Mouse (Mus musculus): ENCODE measurements around the gene Gm15097. TPM values are rescaled to one million over a fixed set of nuclear protein-coding genes. Genes with fewer than 3 reads are reported as not detected.
"Not testable (repeated sequence)": the region's sequence is repeated elsewhere in the genome, so short reads cannot be mapped to it uniquely, and the experiment has no call there.

Gm15097 gene
- not detected in 2 replicates for polyA plus RNA-seq (2016; fragmentation: Nextera tagmentation; extraction: Ambion mirVana)

DNA sequence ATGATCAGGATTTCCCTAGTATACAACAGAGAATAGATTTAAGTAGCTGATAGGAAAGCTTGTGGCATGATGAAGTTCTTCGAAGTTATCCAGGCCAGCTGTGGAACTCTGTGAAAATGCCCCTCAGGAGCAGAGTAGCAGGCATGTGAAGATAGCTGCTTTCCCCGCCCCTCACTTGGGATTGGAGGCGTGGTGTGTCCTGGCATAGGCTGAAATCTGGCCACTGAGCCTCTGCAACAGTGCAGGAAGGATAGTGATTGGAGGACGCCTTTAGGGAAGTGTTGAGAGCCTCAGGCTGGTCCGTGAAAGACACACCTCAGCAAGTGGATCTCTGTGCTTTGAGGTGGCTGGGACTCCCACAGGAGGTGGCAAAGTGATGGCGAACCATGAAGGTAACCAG, at the start of gene Gm15097:
Gm15097 (plus strand) TSS at position 301 of the 400 bp plus-strand sequence.
- H3K27ac ChIP-seq; H3K36me3 ChIP-seq; DNase-seq (ENCODE audit: low spot score); H3K9me3 ChIP-seq; H3K27me3 ChIP-seq (ENCODE audit: insufficient read depth, poor library complexity, severe bottlenecking); H3K4me1 ChIP-seq (replicated peaks); H3K4me3 ChIP-seq: not testable (repeated sequence)
- no CpG with 5 or more reads among the region's 6 CpGs for WGBS

DNA sequence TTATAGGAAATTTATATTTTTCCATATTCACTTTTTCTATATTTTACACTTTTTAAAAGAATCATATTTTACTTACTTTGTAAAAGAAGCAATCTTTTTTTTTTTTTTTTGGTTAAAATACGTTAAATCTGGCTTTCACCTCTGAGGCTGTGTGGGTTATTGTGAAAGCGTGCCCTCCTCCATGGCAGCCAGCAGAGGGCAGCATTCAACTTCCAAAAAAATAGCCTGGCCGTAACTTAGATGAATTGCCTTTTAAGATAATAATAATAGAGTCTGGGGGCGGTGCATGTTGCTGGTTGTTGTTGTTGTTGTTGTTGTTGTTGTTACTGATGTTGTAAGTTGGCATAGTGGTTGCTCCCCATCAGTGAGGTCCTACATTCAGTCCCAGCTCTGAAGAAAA, 21.4 kb upstream of the Gm15097 start:
- H3K4me3 ChIP-seq; H3K27ac ChIP-seq; H3K36me3 ChIP-seq; DNase-seq (ENCODE audit: low spot score); H3K9me3 ChIP-seq; H3K27me3 ChIP-seq (ENCODE audit: insufficient read depth, poor library complexity, severe bottlenecking); H3K4me1 ChIP-seq (replicated peaks): not testable (repeated sequence)
- WGBS: 48% methylated on average over 4 of the region's 4 CpGs

DNA sequence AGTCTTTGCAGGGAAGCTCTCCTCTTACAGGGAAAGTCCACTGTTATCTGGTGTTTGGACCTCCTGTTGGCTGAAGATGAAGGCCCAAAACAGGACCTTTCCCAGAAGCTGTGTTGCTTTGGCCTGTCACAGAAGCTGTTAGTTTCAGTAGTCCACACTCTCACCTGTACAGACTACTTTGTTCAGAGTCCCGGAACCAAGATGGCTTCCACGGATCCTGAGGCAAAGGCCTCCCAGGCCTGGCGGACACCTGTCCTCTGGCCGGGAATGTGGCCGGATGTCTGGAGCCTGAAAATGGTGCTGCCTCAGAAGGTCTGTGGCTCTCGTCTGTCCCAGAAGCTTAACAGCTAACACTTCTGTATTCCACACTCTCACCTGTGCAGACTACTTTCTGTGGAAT, 26.9 kb downstream of the Gm15097 start:
- not testable (repeated sequence) for H3K27ac ChIP-seq; H3K4me3 ChIP-seq; H3K27me3 ChIP-seq (ENCODE audit: insufficient read depth, poor library complexity, severe bottlenecking); H3K9me3 ChIP-seq; DNase-seq (ENCODE audit: low spot score); H3K36me3 ChIP-seq; H3K4me1 ChIP-seq (replicated peaks)
- 96% methylated on average over 6 of the region's 6 CpGs for WGBS

Other genes starting within 250 kb of the Gm15097 start
- gene Gm10439, start 189.9 kb upstream of the Gm15097 start, polyA plus RNA-seq (2016; fragmentation: Nextera tagmentation; extraction: Ambion mirVana): not detected in 2 replicates
- gene Gm15091, start 157.2 kb downstream of the Gm15097 start, polyA plus RNA-seq (2016; fragmentation: Nextera tagmentation; extraction: Ambion mirVana): not detected in 2 replicates

Data from hindbrain, embryonic 10.5 days (tissue).